Mouse (Mus musculus): ENCODE data around the gene Cd5. TPM values are rescaled to one million over a fixed set of nuclear protein-coding genes. Genes with fewer than 3 reads are reported as not detected.

Cd5 gene
- polyA plus RNA-seq, 1 experiment from 2014 or later, result 0.25 TPM

- WGBS, result 97% methylated on average over 4 of the region's 4 CpGs
- ATAC-seq (ENCODE audit: low FRiP score, low TSS enrichment), result no peak
- H3K9me3 ChIP-seq (ENCODE audit: control insufficient read depth, low read length), result no peaks in the 10 kb centered on the region
- no peak overlapping the region for H3K27ac ChIP-seq (replicated peaks; ENCODE audit: low read depth, low read length)
- no peaks in the 10 kb centered on the region for H3K4me1 ChIP-seq (ENCODE audit: control insufficient read depth, insufficient read depth, low read length)
- no peak for DNase-seq
- no peak overlapping the region for H3K4me3 ChIP-seq (replicated peaks; ENCODE audit: low read depth, low read length)
- H3K36me3 ChIP-seq (ENCODE audit: control insufficient read depth, insufficient read depth, low read length), result no peaks in the 10 kb centered on the region
- H3K4me2 ChIP-seq (ENCODE audit: low read length), result no peak overlapping the region
- no peaks in the 10 kb centered on the region for H3K27me3 ChIP-seq (ENCODE audit: control insufficient read depth, insufficient read depth, low read length)
- H3K9ac ChIP-seq (replicated peaks; ENCODE audit: low read length), result no peak overlapping the region
Measured at GRCm38 (mm10) chr19:10739916-10740315, 1.1 kb upstream of the Cd5 start.

DNA sequence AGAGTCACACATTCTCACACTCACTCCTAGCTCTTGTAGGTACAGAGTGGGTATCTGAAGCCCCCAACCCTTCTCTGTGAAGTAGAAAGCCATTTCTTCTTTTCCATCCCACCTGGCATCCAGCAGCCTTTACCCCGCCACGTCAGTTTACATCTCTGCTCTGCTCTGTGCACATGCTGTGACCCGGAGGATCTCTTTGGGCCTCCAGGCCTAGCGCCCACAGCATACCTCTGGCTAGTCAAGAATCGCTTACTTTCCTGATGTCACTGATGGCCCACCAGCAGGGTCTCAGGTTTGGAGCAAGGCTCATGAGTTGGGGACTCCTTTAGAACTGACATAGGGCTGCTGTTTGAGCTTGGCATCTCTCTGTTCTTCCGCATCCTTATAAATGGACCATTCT is 764 bp downstream of the Cd5 start:
- ATAC-seq (ENCODE audit: low FRiP score, low TSS enrichment), result no peak
- no peaks in the 10 kb centered on the region for H3K36me3 ChIP-seq (ENCODE audit: control insufficient read depth, insufficient read depth, low read length)
- H3K4me3 ChIP-seq (replicated peaks; ENCODE audit: low read depth, low read length), result no peak overlapping the region
- no peaks in the 10 kb centered on the region for H3K4me1 ChIP-seq (ENCODE audit: control insufficient read depth, insufficient read depth, low read length)
- no peak for DNase-seq
- no peak overlapping the region for H3K9ac ChIP-seq (replicated peaks; ENCODE audit: low read length)
- no peaks in the 10 kb centered on the region for H3K9me3 ChIP-seq (ENCODE audit: control insufficient read depth, low read length)
- H3K27me3 ChIP-seq (ENCODE audit: control insufficient read depth, insufficient read depth, low read length), result no peaks in the 10 kb centered on the region
- 92% methylated on average over 6 of the region's 6 CpGs for WGBS
- H3K27ac ChIP-seq (replicated peaks; ENCODE audit: low read depth, low read length), result no peak overlapping the region
- H3K4me2 ChIP-seq (ENCODE audit: low read length), result no peak overlapping the region

DNA sequence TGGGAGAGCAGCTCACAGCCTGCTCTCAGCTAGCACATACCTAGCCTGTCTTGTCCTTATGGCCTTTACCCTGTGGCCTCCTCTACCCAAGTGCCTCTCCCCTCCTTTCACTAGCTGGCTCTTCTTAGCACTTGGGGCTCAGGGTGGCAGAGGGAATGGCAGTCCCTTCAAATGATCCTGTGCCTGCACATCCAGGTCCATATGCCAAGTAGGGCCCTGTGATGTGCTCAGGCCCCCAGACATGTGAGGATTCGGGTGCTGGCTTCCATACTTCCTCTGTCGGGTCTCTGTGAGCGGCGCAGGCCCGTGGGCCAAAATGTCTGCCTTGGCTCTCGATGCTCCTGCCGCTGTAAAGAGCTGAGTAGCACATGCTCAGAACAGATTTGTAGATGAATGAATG is 2.9 kb downstream of the Cd5 start:
- Histone ChIP-seq H3K4me3 (replicated peaks; ENCODE audit: low read depth, low read length) (no peak overlapping the region), H3K9ac (replicated peaks; ENCODE audit: low read length) (no peak overlapping the region), H3K27ac (replicated peaks; ENCODE audit: low read depth, low read length) (no peak overlapping the region), H3K36me3 (ENCODE audit: control insufficient read depth, insufficient read depth, low read length) (no peaks in the 10 kb centered on the region), H3K27me3 (ENCODE audit: control insufficient read depth, insufficient read depth, low read length) (no peaks in the 10 kb centered on the region), H3K4me2 (ENCODE audit: low read length) (no peak overlapping the region), H3K9me3 (ENCODE audit: control insufficient read depth, low read length) (no peaks in the 10 kb centered on the region), H3K4me1 (ENCODE audit: control insufficient read depth, insufficient read depth, low read length) (no peaks in the 10 kb centered on the region)
- ATAC-seq (ENCODE audit: low FRiP score, low TSS enrichment) (no peak), DNase-seq (no peak)
- WGBS, result 98% methylated on average over 7 of the region's 7 CpGs

GRCm38 (mm10) chr19:10735061-10735460 is 3.7 kb downstream of the Cd5 start:
- H3K4me2 ChIP-seq (ENCODE audit: low read length), result no peak overlapping the region
- WGBS, result 90% methylated on average over 3 of the region's 3 CpGs
- ATAC-seq (ENCODE audit: low FRiP score, low TSS enrichment) (no peak), DNase-seq (no peak)
- H3K36me3 ChIP-seq (ENCODE audit: control insufficient read depth, insufficient read depth, low read length), result no peaks in the 10 kb centered on the region
- no peak overlapping the region for H3K27ac ChIP-seq (replicated peaks; ENCODE audit: low read depth, low read length)
- H3K9me3 ChIP-seq (ENCODE audit: control insufficient read depth, low read length), result no peaks in the 10 kb centered on the region
- no peak overlapping the region for H3K4me3 ChIP-seq (replicated peaks; ENCODE audit: low read depth, low read length)
- no peaks in the 10 kb centered on the region for H3K27me3 ChIP-seq (ENCODE audit: control insufficient read depth, insufficient read depth, low read length)
- no peak overlapping the region for H3K9ac ChIP-seq (replicated peaks; ENCODE audit: low read length)
- no peaks in the 10 kb centered on the region for H3K4me1 ChIP-seq (ENCODE audit: control insufficient read depth, insufficient read depth, low read length)

DNA sequence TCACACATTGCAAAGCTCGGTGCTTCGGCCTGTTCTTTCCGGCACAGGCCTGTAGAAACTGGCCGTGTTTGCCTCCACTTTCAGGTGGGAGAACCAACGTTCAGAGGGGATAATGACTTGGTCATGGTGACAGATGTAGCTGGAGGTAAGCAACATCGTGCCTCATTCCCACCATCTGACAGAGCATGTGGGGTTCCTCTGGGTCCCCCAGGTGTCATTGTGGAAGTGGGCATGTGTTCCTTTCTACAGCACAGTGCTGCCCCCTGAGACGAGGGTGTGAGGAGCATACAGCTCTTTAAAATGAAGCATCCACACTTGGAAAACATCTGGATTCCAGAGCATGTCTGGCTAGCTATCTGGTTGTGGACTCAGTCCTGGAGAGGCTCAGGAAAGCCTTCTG is 4.2 kb downstream of the Cd5 start:
- no peaks in the 10 kb centered on the region for H3K36me3 ChIP-seq (ENCODE audit: control insufficient read depth, insufficient read depth, low read length)
- WGBS, result 85% methylated on average over 7 of the region's 7 CpGs
- no peaks in the 10 kb centered on the region for H3K27me3 ChIP-seq (ENCODE audit: control insufficient read depth, insufficient read depth, low read length)
- H3K9me3 ChIP-seq (ENCODE audit: control insufficient read depth, low read length), result no peaks in the 10 kb centered on the region
- ATAC-seq (ENCODE audit: low FRiP score, low TSS enrichment), result no peak
- no peak overlapping the region for H3K27ac ChIP-seq (replicated peaks; ENCODE audit: low read depth, low read length)
- no peak for DNase-seq
- no peak overlapping the region for H3K9ac ChIP-seq (replicated peaks; ENCODE audit: low read length)
- H3K4me3 ChIP-seq (replicated peaks; ENCODE audit: low read depth, low read length), result no peak overlapping the region
- no peak overlapping the region for H3K4me2 ChIP-seq (ENCODE audit: low read length)
- H3K4me1 ChIP-seq (ENCODE audit: control insufficient read depth, insufficient read depth, low read length), result no peaks in the 10 kb centered on the region

GRCm38 (mm10) chr19:10733501-10734127 is 5.2 kb downstream of the Cd5 start:
- Histone ChIP-seq H3K4me3 (replicated peaks; ENCODE audit: low read depth, low read length) (no peak overlapping the region), H3K4me1 (ENCODE audit: control insufficient read depth, insufficient read depth, low read length) (no peaks in the 10 kb centered on the region), H3K9ac (replicated peaks; ENCODE audit: low read length) (no peak overlapping the region), H3K9me3 (ENCODE audit: control insufficient read depth, low read length) (no peaks in the 10 kb centered on the region), H3K27ac (replicated peaks; ENCODE audit: low read depth, low read length) (no peak overlapping the region), H3K36me3 (ENCODE audit: control insufficient read depth, insufficient read depth, low read length) (no peaks in the 10 kb centered on the region), H3K27me3 (ENCODE audit: control insufficient read depth, insufficient read depth, low read length) (no peaks in the 10 kb centered on the region), H3K4me2 (ENCODE audit: low read length) (no peak overlapping the region)
- no peak for ATAC-seq (ENCODE audit: low FRiP score, low TSS enrichment)
- DNase-seq, result no peak
- 91% methylated on average over 10 of the region's 10 CpGs for WGBS

GRCm38 (mm10) chr19:10732741-10733140 is 6.1 kb downstream of the Cd5 start:
- no peak overlapping the region for H3K4me3 ChIP-seq (replicated peaks; ENCODE audit: low read depth, low read length)
- no peak overlapping the region for H3K27ac ChIP-seq (replicated peaks; ENCODE audit: low read depth, low read length)
- H3K4me2 ChIP-seq (ENCODE audit: low read length), result no peak overlapping the region
- WGBS, result 93% methylated on average over 7 of the region's 7 CpGs
- no peak overlapping the region for H3K9ac ChIP-seq (replicated peaks; ENCODE audit: low read length)
- no peaks in the 10 kb centered on the region for H3K4me1 ChIP-seq (ENCODE audit: control insufficient read depth, insufficient read depth, low read length)
- ATAC-seq (ENCODE audit: low FRiP score, low TSS enrichment) (no peak), DNase-seq (no peak)
- H3K36me3 ChIP-seq (ENCODE audit: control insufficient read depth, insufficient read depth, low read length), result no peaks in the 10 kb centered on the region
- H3K27me3 ChIP-seq (ENCODE audit: control insufficient read depth, insufficient read depth, low read length), result no peaks in the 10 kb centered on the region
- H3K9me3 ChIP-seq (ENCODE audit: control insufficient read depth, low read length), result no peaks in the 10 kb centered on the region

- no peak for DNase-seq
- Histone ChIP-seq H3K36me3 (ENCODE audit: control insufficient read depth, insufficient read depth, low read length) (no peaks in the 10 kb centered on the region), H3K27me3 (ENCODE audit: control insufficient read depth, insufficient read depth, low read length) (no peaks in the 10 kb centered on the region), H3K4me3 (replicated peaks; ENCODE audit: low read depth, low read length) (no peak overlapping the region), H3K9me3 (ENCODE audit: control insufficient read depth, low read length) (no peaks in the 10 kb centered on the region), H3K4me1 (ENCODE audit: control insufficient read depth, insufficient read depth, low read length) (no peaks in the 10 kb centered on the region), H3K9ac (replicated peaks; ENCODE audit: low read length) (no peak overlapping the region), H3K4me2 (ENCODE audit: low read length) (no peak overlapping the region), H3K27ac (replicated peaks; ENCODE audit: low read depth, low read length) (no peak overlapping the region)
- no peak for ATAC-seq (ENCODE audit: low FRiP score, low TSS enrichment)
- 94% methylated on average over 7 of the region's 7 CpGs for WGBS
Measured at GRCm38 (mm10) chr19:10731975-10732374, 6.8 kb downstream of the Cd5 start.

- Histone ChIP-seq H3K27me3 (ENCODE audit: control insufficient read depth, insufficient read depth, low read length) (no peaks in the 10 kb centered on the region), H3K9me3 (ENCODE audit: control insufficient read depth, low read length) (no peaks in the 10 kb centered on the region), H3K27ac (replicated peaks; ENCODE audit: low read depth, low read length) (peak overlapping the region; percentile 4; the same call in 1 of the 2 replicates), H3K9ac (replicated peaks; ENCODE audit: low read length) (no peak overlapping the region), H3K4me3 (replicated peaks; ENCODE audit: low read depth, low read length) (no peak overlapping the region), H3K36me3 (ENCODE audit: control insufficient read depth, insufficient read depth, low read length) (no peaks in the 10 kb centered on the region), H3K4me2 (ENCODE audit: low read length) (no peak overlapping the region), H3K4me1 (ENCODE audit: control insufficient read depth, insufficient read depth, low read length) (no peaks in the 10 kb centered on the region)
- DNase-seq (no peak), ATAC-seq (ENCODE audit: low FRiP score, low TSS enrichment) (no peak)
- 70% methylated on average over 5 of the region's 5 CpGs for WGBS
Measured at GRCm38 (mm10) chr19:10730469-10730868, 8.3 kb downstream of the Cd5 start.

Data from midbrain, embryonic 14.5 days (tissue).